Mouse (Mus musculus): ENCODE results near the gene Ube2j1.

- TF ChIP-seq GATA1 (IDR thresholded peaks at IDR 0.05; ENCODE audit: low read length) (no peak), TAL1 (IDR thresholded peaks at IDR 0.05; ENCODE audit: low read length) (no peak)
Measured at GRCm38 (mm10) chr4:33077161-33077560, 45.9 kb downstream of the Ube2j1 start.

Data from erythroblast, embryonic 14.5 days (primary cell).